Mouse (Mus musculus) ES-E14 (cell line): ENCODE data around the gene Sarm1.

ENCODE experiments used
- CHD2 ChIP-seq: IDR thresholded peaks from 2 replicates; pipeline ENCODE4 v1.6.1; 2014; ENCODE audit warnings: mild to moderate bottlenecking, low read depth, low read length, inconsistent platforms
- MAFK ChIP-seq: IDR thresholded peaks from 2 replicates; pipeline ENCODE4 v1.6.1; 2014; ENCODE audit warnings: mild to moderate bottlenecking, low read depth, low read length, inconsistent platforms; ENCODE audit not compliant: insufficient read depth
- ZC3H11A ChIP-seq: IDR thresholded peaks from 2 replicates; pipeline ENCODE4 v1.6.1; 2012; ENCODE audit warnings: low read depth, mild to moderate bottlenecking, inconsistent platforms, low read length, borderline replicate concordance

- no peak for TF ChIP-seq MAFK
- no peak for TF ChIP-seq ZC3H11A
- TF ChIP-seq CHD2: no peak
Observed at GRCm38 (mm10) chr11:78512025-78512957, 14.7 kb upstream of the Sarm1 start, which contains the start of the genes Tmem199 and Poldip2.
